Mouse (Mus musculus): ENCODE data around the gene Fam189b.
"Not testable (repeated sequence)": the region's sequence is repeated elsewhere in the genome, so short reads cannot be mapped to it uniquely, and the experiment has no call there.

The Fam189b gene

GRCm38 (mm10) chr3:89208075-89208657 lies 25.2 kb downstream of the Fam189b start:
- no peak for DNase-seq

GRCm38 (mm10) chr3:89208736-89209135 lies 25.8 kb downstream of the Fam189b start:
- no peak for DNase-seq

GRCm38 (mm10) chr3:89209731-89210130 lies 26.8 kb downstream of the Fam189b start:
- no peak for DNase-seq

- DNase-seq: no peak
Measured at GRCm38 (mm10) chr3:89210162-89210561, 27.2 kb downstream of the Fam189b start.

- DNase-seq: peak in 1 of 2 experiments; percentile 46
Measured at GRCm38 (mm10) chr3:89210731-89211130, 27.8 kb downstream of the Fam189b start.

GRCm38 (mm10) chr3:89213803-89214530 lies 31.0 kb downstream of the Fam189b start:
- DNase-seq: peak; percentile 90 to 93

- DNase-seq: peak in 1 of 2 experiments; percentile 7
Measured at GRCm38 (mm10) chr3:89214681-89215411, 31.9 kb downstream of the Fam189b start, which contains the start of gene Thbs3. Gene Thbs3, plus strand, starts transcription at chr3:89215180.

GRCm38 (mm10) chr3:89215853-89216252 lies 32.9 kb downstream of the Fam189b start:
- peak; percentile 87 to 92 for DNase-seq

GRCm38 (mm10) chr3:89216407-89216806 lies 33.5 kb downstream of the Fam189b start:
- DNase-seq: not testable (repeated sequence)

GRCm38 (mm10) chr3:89218271-89218670 lies 35.3 kb downstream of the Fam189b start:
- DNase-seq: no peak

- DNase-seq: no peak
Measured at GRCm38 (mm10) chr3:89219546-89219945, 36.6 kb downstream of the Fam189b start.

- DNase-seq: no peak
Measured at GRCm38 (mm10) chr3:89221167-89221566, 38.2 kb downstream of the Fam189b start.

- DNase-seq: no peak
Measured at GRCm38 (mm10) chr3:89224796-89225195, 41.9 kb downstream of the Fam189b start.

GRCm38 (mm10) chr3:89225321-89225815 lies 42.4 kb downstream of the Fam189b start:
- no peak for DNase-seq

GRCm38 (mm10) chr3:89225918-89226317 lies 43.0 kb downstream of the Fam189b start:
- no peak for DNase-seq

GRCm38 (mm10) chr3:89226361-89226760 lies 43.4 kb downstream of the Fam189b start:
- no peak for DNase-seq

- DNase-seq: no peak
Measured at GRCm38 (mm10) chr3:89226900-89227299, 44.0 kb downstream of the Fam189b start, which contains the start of gene Mtx1. Gene Mtx1, minus strand, starts transcription at chr3:89227088.

- DNase-seq: peak; percentile 51 to 63
Measured at GRCm38 (mm10) chr3:89227307-89228179, 44.6 kb downstream of the Fam189b start.

- DNase-seq: peak; percentile 92 to 94
Measured at GRCm38 (mm10) chr3:89228180-89228549, 45.2 kb downstream of the Fam189b start.

GRCm38 (mm10) chr3:89228836-89229235 lies 45.9 kb downstream of the Fam189b start, which contains the start of gene Muc1:
Gene Muc1, plus strand, starts transcription at chr3:89229057.
- DNase-seq: no peak

GRCm38 (mm10) chr3:89229276-89229675 lies 46.3 kb downstream of the Fam189b start:
- DNase-seq: no peak

- DNase-seq: no peak
Measured at GRCm38 (mm10) chr3:89230561-89230960, 47.6 kb downstream of the Fam189b start.

Data from cerebellum, postnatal 25 days (tissue).